Mouse (Mus musculus): ENCODE measurements around the gene Bcl2l12.

The Bcl2l12 gene

DNA sequence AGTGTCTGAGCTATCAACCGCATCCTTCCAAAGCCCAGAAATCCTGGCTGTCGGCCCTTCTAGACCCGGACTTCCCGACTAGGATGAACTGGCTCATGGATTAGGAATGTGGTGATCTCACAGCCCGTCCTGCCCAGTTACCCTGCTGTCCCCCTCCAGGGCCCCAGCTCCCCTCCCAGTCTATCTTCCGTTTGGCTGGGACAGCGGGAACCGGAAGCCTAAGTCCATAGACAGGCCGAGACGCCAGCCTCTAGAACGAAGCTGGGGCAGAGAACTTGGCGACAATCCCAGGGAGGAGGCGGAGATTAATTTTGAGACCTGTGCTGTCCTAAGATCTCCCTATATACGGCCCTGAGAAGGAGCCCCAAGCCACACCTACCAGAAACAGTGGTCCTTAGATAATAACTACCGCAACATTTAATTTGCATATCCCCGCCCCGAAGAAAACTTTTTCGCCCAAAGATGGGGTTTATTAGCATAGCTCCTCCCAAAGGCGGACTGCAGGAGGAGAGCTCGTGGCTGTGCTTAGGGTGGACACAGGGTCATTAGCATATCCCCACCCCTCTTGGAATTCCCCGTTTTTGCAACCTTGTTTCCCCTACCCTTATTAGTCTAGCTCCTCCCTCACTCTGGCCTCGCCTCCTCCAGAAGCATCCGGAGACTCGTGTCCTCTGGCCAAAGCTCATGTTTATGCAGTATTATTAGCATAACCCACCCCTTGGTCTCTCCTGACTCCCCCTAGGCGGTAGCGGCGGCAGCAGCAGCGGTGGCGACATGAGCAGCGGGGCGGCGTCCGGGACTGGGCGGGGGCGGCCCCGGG, 18.9 kb upstream of the Bcl2l12 start, which contains the start of gene Rras:
Gene Rras, plus strand, starts transcription at position 720 of the 820 bp plus-strand sequence.
- DNase-seq, result peak; percentile 94

DNA sequence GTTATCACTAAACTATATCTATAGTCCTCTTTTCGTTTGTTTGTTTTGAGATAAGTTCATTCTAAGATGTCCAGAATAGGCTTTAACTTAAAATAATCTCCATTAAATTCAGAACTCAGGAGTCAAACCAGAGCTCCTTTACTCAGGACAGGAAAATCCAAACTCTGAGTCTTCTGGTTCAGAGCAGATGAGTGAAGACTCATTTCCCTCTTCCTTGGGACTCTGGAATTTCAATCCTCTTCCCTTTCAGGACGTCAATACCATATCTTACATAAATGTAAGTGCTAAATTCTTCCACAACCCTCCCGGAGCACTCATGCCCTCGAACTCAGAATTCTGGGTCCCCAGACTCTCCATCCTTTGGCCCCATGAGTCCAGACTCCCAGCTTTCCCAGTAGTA, 18.2 kb upstream of the Bcl2l12 start:
- DNase-seq, result no peak

DNA sequence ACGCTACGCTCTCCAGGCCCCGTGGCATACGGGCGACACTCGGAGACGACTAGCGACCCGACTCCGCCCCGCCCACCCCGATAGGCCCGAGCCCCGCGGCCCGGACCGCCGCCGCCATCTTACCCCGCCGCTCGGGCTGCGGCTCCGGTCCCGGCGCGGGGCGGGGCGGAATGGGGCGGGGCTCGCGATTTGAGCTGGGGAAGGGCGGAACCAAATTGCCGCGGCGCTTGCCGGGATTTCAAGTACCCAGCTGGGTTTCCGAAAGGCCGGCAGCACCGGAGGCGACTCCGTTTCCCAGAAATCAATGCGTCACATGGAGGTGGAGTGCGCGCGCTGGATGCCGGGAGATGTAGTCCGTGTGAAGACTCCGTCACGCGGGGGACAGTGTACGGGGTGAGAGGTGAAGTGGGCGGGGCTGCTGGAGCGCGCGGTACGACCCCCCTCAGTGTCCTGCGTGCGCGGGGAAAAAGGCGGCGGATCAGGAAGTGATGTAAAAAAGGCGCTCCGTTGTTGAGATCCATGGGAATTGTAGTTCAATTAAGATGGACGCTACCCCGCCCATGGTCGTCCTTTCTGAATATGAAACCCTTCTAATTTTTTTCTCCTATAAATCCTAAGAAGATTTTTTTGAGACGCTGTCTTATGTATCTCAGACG, 17.6 kb upstream of the Bcl2l12 start, which contains the start of gene Scaf1:
Gene Scaf1, minus strand, starts transcription at position 407 of the 656 bp plus-strand sequence.
- peak; percentile 100 for DNase-seq

DNA sequence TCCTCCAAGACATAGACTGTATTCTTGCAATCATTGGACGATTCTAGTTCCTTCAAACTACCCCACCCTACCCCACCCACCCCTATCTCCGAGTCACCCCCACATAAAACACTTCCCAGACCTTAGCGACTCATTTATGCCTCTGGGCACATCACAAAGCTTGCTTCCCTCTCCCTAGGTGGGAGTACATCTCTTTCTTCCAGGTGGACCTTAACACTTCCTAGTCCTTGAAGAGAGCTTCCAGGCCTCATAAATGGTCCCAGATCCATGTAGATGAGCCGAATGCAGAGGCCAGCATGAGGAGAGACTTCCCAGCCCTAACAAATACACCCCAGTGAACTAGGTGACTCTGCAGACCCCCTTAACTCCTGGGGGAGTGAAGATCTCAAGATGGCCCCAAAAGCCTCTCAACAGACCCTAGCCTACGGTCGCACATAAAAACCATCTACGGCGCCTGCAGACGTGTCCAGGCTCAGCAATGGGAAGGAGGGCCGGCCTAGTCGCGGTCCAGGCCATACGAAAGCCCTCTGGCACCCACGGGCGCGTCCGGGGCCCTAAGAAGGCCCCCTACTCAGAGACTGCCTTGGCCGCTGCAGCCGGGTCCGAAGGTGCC, 16.9 kb upstream of the Bcl2l12 start:
- no peak for DNase-seq

DNA sequence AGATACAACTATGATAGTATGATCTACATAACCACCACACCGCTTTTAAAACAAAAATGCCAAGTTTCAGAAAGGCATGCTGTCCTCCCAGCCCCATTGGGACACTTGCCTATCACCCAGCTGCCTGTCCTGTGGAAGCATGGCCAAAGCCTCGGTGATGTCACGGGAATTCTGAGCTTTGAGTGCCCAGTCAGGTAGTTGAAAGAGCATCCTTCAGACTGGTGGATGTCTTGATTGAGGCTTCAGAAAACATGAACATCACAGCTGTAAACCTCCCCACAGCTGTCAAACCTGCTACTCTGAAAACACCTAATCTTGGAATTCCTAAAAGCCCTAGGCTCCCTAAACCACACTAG, 15.6 kb upstream of the Bcl2l12 start:
- no peak for DNase-seq

DNA sequence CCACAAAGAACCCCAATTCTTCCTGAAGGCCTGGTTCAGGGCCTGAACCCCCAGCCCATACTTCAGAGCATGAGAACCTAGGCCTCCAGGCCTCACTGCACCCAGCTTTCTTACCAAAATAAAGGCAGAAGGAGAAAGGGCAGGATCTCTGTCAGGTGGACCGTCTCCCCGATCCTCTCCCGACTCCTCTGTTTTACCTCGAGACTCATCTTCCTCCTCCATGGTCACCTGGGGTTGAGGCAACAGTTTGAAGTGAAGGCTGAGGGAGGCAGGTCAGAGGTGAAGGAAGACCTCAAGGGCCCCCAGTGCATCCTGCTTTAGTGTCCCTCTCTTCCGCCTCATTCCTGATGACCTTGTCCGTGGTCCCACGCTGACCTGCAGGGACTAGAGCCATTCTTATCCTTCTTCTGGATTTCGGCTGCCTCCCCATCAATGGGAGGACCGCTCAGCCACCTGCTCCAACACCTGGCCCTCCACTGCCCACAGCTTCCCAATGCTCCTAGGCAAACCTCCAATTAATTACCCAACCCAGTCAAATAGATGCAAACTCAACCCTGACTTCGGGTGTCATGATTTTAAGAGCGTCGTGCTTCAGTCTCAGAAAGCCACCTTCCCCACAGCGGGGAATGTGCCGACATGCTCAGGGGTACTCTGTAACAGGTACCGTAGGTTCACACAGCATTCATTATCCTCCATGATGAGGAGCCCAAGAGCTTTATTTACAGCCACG, 15.0 kb upstream of the Bcl2l12 start:
- DNase-seq, result no peak

DNA sequence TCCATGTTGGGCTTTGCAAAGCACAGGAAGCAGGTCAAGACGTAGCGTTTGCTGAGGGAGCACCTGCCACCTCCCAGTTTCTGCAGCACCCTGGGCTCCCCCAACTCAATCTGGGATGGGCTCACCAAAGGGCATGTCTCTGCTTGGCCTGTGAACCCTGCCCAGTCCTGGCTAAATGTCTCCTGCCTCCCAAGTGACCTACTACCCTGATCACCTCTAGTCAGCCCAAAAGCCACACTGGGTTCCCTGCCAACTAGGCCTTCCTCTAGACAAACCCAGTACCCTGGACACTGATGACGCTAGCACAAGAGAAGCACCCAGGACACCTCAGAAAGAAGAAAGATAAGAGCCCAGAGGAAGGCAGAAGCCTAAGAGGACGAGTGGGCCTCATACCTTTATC, 14.3 kb upstream of the Bcl2l12 start:
- DNase-seq, result no peak

DNA sequence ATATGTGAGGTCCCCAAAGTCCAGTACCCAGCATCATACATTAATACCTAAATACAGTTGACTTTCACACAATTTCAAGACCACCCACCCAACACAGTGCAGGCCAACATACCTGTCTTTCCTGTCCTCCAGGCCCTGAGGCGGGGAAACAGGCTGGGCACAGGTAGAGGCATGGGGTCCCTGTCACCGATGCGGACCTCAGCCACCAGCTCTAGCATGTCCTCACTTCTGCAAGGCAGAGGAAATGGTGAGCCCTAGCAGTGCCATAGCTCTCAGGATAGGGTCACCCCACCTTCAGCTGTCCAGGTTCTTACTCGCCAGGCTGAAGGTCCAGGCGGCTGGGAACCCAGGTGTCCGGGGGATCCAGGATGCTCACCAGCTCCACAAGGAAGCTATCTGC, 13.5 kb upstream of the Bcl2l12 start:
- no peak for DNase-seq

DNA sequence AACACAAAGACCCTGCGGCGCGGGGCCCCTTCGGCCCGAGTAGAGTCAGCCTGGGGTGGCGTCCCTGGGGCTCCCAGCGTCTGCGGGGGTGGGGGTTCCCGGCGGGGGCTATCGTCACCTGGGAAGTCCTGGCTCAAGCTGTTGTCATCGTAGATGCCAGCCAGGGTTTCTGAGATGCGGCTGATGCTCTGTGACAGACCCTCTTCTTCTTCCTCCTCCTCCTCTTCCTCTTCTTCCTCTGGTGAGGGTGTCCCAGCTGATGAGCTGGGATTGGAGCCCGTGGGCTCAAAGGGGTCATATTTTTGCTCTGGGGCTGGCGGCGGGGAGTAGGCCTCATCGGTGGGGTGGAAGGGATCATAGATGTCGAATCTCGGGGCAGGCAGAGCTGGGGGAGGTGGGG, 9.9 kb upstream of the Bcl2l12 start:
- no peak for DNase-seq

DNA sequence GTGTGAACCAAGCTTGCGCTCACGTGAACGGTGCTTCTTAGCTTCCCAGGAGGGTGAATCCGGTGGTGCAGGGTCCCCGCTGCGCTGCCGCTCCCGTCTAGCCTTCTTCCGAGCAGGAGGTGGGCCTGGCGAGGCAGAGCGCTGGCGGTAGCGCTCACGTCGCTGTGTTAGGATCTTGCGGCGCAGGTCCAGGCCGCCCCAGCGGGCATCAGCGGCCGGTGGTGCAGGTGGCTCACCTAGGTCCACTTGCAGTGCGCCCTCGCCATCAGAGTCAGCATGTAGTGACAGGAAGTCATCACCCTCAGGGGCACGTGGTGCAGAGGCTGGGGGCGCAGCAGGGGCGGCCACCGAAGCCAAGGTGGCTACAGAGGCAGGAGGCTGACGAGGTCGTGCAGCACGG, 9.3 kb upstream of the Bcl2l12 start:
- DNase-seq, result no peak

DNA sequence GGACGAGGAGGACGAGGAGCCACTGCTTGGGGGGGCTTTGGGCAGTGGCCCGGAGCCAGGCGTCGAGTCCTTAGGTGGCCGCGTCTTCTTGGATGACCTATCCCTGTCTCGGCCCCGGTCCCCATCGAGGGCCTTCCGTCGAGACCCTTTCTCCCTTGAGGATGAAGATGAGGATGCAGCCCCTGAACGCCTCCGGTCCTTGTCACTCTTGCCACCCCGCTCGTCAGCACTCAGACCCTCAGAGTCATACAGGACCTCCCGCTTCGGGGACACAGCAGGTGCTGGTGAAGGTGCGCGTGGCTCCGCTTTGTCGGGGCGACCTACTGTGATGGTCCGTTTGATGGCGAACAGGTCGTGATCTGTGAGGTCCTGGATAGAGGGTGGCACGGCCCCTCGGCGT, 8.6 kb upstream of the Bcl2l12 start:
- no peak for DNase-seq

DNA sequence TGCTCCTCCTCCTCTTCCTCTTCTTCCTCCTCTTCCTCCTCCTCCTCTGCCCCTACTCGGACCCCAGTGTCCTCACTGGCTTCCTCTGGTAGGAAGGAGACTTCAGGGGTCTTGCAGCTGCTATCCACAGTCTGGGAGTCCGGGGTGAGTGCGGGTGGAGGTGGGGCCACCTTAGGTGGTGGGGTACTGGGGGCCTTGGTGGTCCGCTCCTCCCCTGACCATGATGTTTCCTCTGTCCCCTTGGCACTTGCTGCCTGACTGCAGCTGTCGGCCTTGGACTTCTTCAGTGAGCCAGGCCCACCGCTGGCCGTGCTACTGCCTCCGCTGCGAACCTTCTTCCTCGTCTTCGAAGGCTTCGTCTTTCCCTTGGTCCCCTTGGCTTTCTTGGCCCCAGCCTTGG, 8.0 kb upstream of the Bcl2l12 start:
- no peak for DNase-seq

DNA sequence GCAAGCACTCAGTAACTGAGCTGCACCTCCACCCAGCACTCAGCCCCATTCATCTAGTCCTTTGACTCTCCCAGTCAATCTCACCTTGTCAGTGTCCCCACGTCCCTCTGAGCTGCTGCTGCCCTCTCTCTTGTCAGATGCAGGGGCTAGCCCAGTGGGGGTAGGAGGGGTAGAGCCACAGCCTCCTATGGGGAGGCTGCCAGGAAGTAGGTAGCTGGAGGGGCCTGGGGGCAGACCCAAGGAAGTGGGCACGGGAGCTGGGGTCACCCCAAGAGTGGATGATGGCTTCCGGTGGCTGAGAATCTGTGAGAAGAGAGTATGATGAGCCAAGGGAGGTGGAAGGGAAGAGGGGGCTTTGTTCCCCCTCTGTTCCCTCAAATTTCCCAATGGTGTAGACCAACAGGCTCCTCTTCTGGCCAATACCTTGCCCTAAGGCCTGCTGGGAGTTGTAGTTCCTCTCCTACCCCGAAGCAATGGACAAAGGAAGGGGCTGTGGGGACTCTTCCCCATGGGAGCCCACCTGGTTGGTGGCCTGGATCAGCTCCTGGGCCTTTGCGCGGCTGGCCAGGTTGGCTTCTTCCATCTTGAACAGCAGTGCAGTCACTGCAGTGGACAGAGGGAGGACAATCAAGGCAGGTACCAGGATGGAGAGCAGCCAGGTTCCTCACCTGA, 6.9 kb upstream of the Bcl2l12 start:
- no peak for DNase-seq

DNA sequence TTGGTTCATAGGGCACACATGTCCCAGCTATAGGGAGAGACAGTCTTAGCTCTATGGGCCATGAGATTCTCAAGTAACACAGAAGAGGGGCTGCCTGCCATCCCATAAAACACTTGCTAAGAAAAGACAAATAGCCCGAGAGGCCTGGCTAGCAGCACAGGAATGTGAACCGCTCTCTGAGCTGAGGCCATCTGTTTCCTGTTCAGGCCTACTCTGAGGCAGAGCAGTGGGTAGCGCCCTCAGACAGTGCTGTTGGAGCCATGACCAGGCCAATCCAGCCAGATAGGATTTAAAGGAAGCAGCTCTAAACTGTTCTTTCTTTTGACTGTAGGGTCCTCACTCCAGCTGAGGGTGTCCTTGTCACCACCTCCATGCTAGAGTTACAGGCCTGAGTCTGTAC, 6.0 kb upstream of the Bcl2l12 start:
- peak; percentile 60 for DNase-seq

DNA sequence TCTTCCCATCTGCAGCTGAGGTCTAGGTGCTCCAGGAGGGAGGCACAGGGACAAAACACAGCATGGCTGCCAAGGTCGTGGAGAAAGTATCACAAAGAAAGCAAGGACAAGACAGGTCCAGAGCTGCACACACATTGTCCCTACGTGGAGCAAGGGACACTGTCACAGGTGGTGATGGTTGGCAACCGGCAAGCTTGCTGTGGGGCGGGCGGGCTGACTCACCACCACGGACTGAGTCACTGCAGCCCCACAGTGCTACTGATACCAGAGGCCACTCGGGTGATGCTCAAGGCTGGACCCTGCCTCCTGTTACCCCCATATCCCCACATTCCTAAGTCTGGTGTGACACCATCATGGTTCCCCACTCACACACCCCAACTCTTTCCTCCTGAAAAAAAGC, 3.9 kb upstream of the Bcl2l12 start:
- DNase-seq, result no peak

DNA sequence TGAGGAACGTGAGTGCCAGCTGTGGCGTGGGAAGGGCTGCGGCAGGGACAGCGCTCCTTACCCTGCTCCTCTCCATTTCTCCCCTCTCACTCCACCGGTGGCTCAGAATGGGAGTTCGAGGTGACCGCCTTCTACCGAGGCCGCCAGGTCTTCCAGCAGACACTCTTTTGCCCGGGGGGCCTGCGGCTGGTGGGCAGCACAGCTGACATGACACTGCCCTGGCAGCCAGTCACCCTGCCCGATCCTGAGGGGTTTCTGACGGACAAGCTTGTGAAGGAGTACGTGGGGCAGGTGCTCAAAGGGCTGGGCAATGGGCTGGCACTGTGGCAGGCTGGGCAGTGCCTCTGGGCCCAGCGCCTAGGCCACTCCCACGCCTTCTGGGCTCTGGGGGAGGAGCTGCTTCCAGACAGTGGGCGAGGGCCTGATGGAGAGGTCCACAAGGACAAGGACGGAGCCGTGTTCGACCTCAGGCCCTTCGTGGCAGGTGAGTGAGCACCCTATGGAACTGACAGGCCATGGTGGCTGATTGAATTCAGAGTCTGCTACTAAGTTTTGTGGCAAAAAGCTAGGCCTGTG, 2.1 kb upstream of the Bcl2l12 start:
- DNase-seq, result no peak

DNA sequence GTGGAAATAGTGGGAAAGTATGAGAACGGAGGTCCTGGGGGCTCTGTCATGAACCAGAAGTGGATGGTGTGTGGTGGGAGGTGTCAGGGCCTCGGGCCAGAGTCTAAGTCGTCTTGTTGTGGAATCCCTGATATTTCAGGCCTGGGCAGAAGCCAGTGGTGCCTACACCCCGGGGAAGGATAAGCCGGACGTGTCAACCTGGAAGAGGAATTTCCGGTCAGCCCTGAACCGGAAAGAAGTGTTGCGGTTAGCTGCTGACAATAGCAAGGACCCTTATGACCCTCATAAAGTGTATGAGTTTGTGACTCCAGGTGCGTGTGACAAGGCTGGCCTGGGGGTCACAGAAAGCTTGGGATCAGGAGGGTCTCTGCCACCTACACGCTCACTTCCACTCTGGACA, 1.2 kb upstream of the Bcl2l12 start:
- DNase-seq, result no peak

DNA sequence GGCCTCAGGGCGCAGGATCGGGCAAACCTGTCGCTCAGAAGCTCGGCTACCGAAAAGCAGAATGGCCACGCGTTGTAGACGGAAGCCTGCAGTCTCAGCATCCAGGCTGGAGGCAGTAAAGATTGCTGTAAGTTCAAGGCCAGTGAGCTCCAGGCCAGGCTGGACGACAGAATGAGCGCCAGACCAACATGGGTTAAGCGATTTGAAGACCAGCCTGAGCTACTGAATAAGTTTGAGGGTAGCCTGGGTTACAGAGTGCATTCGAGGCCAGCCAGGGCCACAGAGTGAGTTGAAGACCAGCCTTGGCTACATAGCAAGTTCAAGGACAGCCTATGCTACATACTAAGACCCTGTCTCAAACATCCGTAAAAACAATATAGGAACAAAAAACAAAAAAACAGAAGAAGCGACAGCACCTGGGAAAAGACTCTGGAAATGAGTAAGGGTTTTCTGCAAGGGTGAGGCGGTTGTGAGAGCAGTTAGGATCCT, 528 bp downstream of the Bcl2l12 start:
- no peak for DNase-seq

DNA sequence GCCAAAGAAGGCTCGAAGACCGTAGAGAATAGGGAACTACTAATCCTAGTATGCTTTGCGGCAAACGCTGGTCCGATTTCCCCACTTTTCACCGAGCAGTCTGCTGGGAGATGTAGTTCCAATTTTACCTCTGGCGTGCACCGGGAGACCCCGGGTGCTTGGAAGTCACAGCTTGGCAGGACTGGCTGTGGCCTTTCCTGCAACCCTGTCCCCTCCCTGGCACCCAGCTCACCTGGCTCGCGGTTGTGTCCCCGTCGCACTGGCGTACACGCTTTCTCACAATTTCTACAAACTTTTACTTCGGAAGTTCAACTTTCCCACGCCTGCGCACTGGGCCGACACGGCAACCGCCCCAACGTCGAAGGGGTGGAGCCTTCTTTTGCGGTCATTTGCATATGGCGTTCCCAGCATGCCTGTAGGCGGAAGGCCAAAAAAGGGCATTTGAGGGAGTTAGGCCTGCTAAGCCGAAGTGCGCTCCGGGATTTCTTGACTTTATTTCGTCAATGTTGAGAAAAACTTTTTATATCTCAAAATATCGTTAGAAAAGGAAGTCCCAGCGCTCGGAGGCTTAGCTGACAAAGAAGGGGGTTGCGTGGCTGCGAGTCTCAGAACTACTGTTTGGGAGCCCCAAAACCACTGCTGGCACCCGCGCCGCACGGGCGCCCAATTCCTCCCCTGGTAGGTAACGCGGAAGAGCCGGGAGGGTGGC, 1.1 kb downstream of the Bcl2l12 start, which contains the start of gene Irf3:
Gene Irf3, plus strand, starts transcription at position 418 of the 709 bp plus-strand sequence.
- peak; percentile 98 for DNase-seq

DNA sequence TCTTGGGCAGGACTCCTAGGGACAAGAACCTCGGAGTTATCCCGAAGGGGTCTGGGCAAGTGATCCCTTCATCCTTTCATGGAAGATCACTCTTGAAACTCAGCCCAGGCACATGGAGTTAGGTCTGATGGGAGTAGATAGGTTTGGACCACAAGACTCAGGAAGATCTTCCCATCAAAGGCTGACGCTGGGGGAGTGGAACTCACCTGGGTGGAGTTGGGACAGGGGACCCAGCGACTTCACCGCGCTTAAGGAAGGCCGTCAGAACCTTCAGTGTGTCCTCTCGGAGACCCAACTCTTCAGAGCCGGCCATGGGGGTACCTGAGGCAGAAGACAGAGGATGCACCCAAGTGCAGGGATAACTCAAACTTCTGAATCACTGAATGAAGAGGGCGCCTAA, 1.8 kb downstream of the Bcl2l12 start:
- no peak for DNase-seq

Data from kidney, postnatal 10 days (tissue).